ENCODE assay signal across 17 mouse cellular contexts in the genomic region with DNA sequence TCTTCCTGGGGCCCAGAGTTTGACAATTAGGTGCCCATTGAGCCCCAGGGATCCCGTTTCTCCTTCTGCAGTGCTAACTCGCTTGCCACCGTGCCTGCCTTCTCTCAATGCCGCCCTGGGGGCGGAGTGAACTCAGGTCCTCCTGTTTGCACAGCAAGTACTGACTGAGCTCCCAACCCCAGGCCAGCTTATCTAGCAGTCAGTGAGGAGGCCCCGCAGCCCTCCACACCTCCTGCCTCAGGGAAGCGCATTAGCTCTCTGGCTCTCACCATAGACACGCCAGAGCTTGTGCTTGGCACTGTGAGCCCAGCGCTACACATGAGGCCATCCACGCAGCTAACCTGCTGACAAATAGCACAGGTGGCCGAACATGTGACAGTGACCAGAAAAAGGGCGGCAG. TPM values are rescaled to one million over a fixed set of nuclear protein-coding genes. Genes with fewer than 3 reads are reported as not detected.
DNase-seq lines count a peak whose midpoint lies in the region; ATAC-seq and TF ChIP-seq lines count a peak whose summit lies in the region.
"Had no signal": no experiment of that assay in that cellular context is flagged by ENCODE, and none has a peak within 500 bp of the region (broad histone marks: within the 10 kb centered on the region; RNA-seq: fewer than 3 reads in every experiment).

No protein-coding gene starts in this region.

- peak; percentile 25; the same call in 1 of the 2 replicates for ATAC-seq in lung, embryonic 14.5 days (ENCODE audit: insufficient read depth)
- no peak for ATAC-seq in embryonic facial prominence, embryonic 11.5 days (replicated peaks; ENCODE audit: insufficient number of reproducible peaks, low FRiP score, low TSS enrichment, low read depth)
- ATAC-seq in intestine, embryonic 15.5 days = peak; percentile 68
- ATAC-seq in megakaryocyte-erythroid progenitor cell, adult 5-6 weeks (replicated peaks; ENCODE audit: low FRiP score, low TSS enrichment, poor library complexity, severe bottlenecking) = 0 out of 2 replicates have a peak, but pooled peaks have one; percentile 34
- ATAC-seq in midbrain, embryonic 14.5 days (ENCODE audit: low FRiP score, low TSS enrichment) = no peak
- ATAC-seq: activated CD4-positive, CD25-positive, alpha-beta regulatory T cell, adult 4 months; CD4-positive, CD25-positive, alpha-beta regulatory T cell, adult 4 months; forebrain, embryonic 16.5 days; hindbrain, embryonic 16.5 days had no signal

- H3K27me3 ChIP-seq in lung, embryonic 14.5 days (ENCODE audit: insufficient read depth, low read length) = no peaks in the 10 kb centered on the region
- H3K27me3 ChIP-seq in embryonic facial prominence, embryonic 11.5 days (ENCODE audit: control insufficient read depth, insufficient read depth, low read length) = no peaks in the 10 kb centered on the region
- no peaks in the 10 kb centered on the region for H3K27me3 ChIP-seq in intestine, embryonic 15.5 days (replicated peaks)
- H3K27me3 ChIP-seq in midbrain, embryonic 14.5 days (ENCODE audit: control insufficient read depth, insufficient read depth, low read length) = no peaks in the 10 kb centered on the region

- no peak overlapping the region for H3K4me3 ChIP-seq in lung, embryonic 14.5 days (ENCODE audit: low read depth, low read length)
- no peak overlapping the region for H3K4me3 ChIP-seq in embryonic facial prominence, embryonic 11.5 days (ENCODE audit: low read depth, low read length)
- no peak overlapping the region for H3K4me3 ChIP-seq in intestine, embryonic 15.5 days (replicated peaks)
- H3K4me3 ChIP-seq in midbrain, embryonic 14.5 days (replicated peaks; ENCODE audit: low read depth, low read length) = no peak overlapping the region
- H3K4me3 ChIP-seq: neural tube, embryonic 15.5 days had no signal

- DNase-seq in lung, embryonic 14.5 days = peak; percentile 57
- no peak for DNase-seq in lung, postnatal 25 days (ENCODE audit: low spot score)
- peak; percentile 16 for DNase-seq in embryonic facial prominence, embryonic 11.5 days (ENCODE audit: low spot score)
- DNase-seq in midbrain, embryonic 14.5 days = no peak
- no peak for DNase-seq in right cerebral cortex, adult 2 months (ENCODE audit: low spot score in 2 of 2)
- DNase-seq: adrenal gland, postnatal 36 days; kidney, postnatal 10 days; layer of hippocampus, postnatal 36 days; thymus, adult 2 months had no signal

- no peak overlapping the region for H3K4me2 ChIP-seq in lung, embryonic 14.5 days
- no peak overlapping the region for H3K4me2 ChIP-seq in embryonic facial prominence, embryonic 11.5 days (ENCODE audit: low read depth, low read length)
- no peak overlapping the region; the same call in 1 of the 2 replicates for H3K4me2 ChIP-seq in intestine, embryonic 15.5 days (replicated peaks)
- H3K4me2 ChIP-seq in midbrain, embryonic 14.5 days (ENCODE audit: low read length) = no peak overlapping the region
- H3K4me2 ChIP-seq: neural tube, embryonic 15.5 days had no signal

- H3K4me1 ChIP-seq in lung, embryonic 14.5 days (ENCODE audit: insufficient read depth) = peaks cover 16% of the 10 kb centered on the region
- H3K4me1 ChIP-seq in embryonic facial prominence, embryonic 11.5 days (ENCODE audit: control insufficient read depth, insufficient read depth, low read length) = no peaks in the 10 kb centered on the region; the same call in 1 of the 2 replicates
- peaks cover 39% of the 10 kb centered on the region for H3K4me1 ChIP-seq in intestine, embryonic 15.5 days (replicated peaks)
- H3K4me1 ChIP-seq in midbrain, embryonic 14.5 days (ENCODE audit: control insufficient read depth, insufficient read depth, low read length) = no peaks in the 10 kb centered on the region

- TF ChIP-seq CTCF in lung, embryonic 14.5 days (IDR thresholded peaks at IDR 0.05; ENCODE audit: low read depth) = no peak

- no peaks in the 10 kb centered on the region for H3K9me3 ChIP-seq in lung, embryonic 14.5 days (ENCODE audit: low read depth, low read length)
- no peaks in the 10 kb centered on the region for H3K9me3 ChIP-seq in embryonic facial prominence, embryonic 11.5 days (replicated peaks; ENCODE audit: control insufficient read depth, low read length)
- no peaks in the 10 kb centered on the region for H3K9me3 ChIP-seq in intestine, embryonic 15.5 days
- H3K9me3 ChIP-seq in midbrain, embryonic 14.5 days (ENCODE audit: control insufficient read depth, low read length) = no peaks in the 10 kb centered on the region
- H3K9me3 ChIP-seq: neural tube, embryonic 15.5 days had no signal

- H3K36me3 ChIP-seq in lung, embryonic 14.5 days (ENCODE audit: insufficient read depth) = no peaks in the 10 kb centered on the region
- no peaks in the 10 kb centered on the region for H3K36me3 ChIP-seq in embryonic facial prominence, embryonic 11.5 days (replicated peaks; ENCODE audit: control insufficient read depth, insufficient read depth, low read depth, low read length)
- H3K36me3 ChIP-seq in intestine, embryonic 15.5 days = no peaks in the 10 kb centered on the region
- no peaks in the 10 kb centered on the region for H3K36me3 ChIP-seq in midbrain, embryonic 14.5 days (ENCODE audit: control insufficient read depth, insufficient read depth, low read length)
- H3K36me3 ChIP-seq: neural tube, embryonic 15.5 days had no signal

- no peak overlapping the region for H3K9ac ChIP-seq in lung, embryonic 14.5 days
- H3K9ac ChIP-seq in embryonic facial prominence, embryonic 11.5 days (replicated peaks; ENCODE audit: low read length) = no peak overlapping the region
- H3K9ac ChIP-seq in intestine, embryonic 15.5 days = no peak overlapping the region
- no peak overlapping the region for H3K9ac ChIP-seq in midbrain, embryonic 14.5 days (replicated peaks; ENCODE audit: low read length)
- H3K9ac ChIP-seq: neural tube, embryonic 15.5 days had no signal

- no peak overlapping the region for H3K27ac ChIP-seq in lung, embryonic 14.5 days (ENCODE audit: low read depth)
- H3K27ac ChIP-seq in embryonic facial prominence, embryonic 11.5 days (replicated peaks; ENCODE audit: low read depth, low read length) = no peak overlapping the region
- H3K27ac ChIP-seq in intestine, embryonic 15.5 days = peak overlapping the region; percentile 60; the same call in 1 of the 2 replicates
- no peak overlapping the region for H3K27ac ChIP-seq in midbrain, embryonic 14.5 days (replicated peaks; ENCODE audit: low read depth, low read length)
- H3K27ac ChIP-seq: neural tube, embryonic 15.5 days had no signal

- 38% methylated on average over 12 of the region's 12 CpGs for WGBS in lung, embryonic 14.5 days
- 58% methylated on average over 12 of the region's 12 CpGs for WGBS in embryonic facial prominence, embryonic 11.5 days
- WGBS in intestine, embryonic 15.5 days = 42% methylated on average over 12 of the region's 12 CpGs
- 69% methylated on average over 12 of the region's 12 CpGs for WGBS in midbrain, embryonic 14.5 days

RNA-seq across cellular contexts. Expression of gene Ripor3, which starts 22.8 kb away (rescaled TPM):
- 2.0 and 2.2 TPM in 2 replicates for polyA plus RNA-seq in lung, embryonic 14.5 days (2014; fragmentation: Nextera tagmentation; extraction: Ambion mirVana)
- 0.69 and 0.77 TPM in 2 replicates for polyA plus RNA-seq in embryonic facial prominence, embryonic 11.5 days (2014; fragmentation: Nextera tagmentation; extraction: Ambion mirVana)
- 3.7 and 4.2 TPM in 2 replicates for polyA plus RNA-seq in intestine, embryonic 15.5 days (2015; fragmentation: Nextera tagmentation; extraction: Ambion mirVana)
- total RNA-seq in megakaryocyte-erythroid progenitor cell, adult 5-6 weeks (2014; fragmentation: Nextera tagmentation) = not detected in 2 replicates
- 0.42 TPM in 1 of 2 replicates, not detected in the other for total RNA-seq in megakaryocyte-erythroid progenitor cell, adult 5-6 weeks (2017)
- 0.22 TPM in 1 of 2 replicates, not detected in the other for polyA plus RNA-seq in midbrain, embryonic 14.5 days (2014; fragmentation: Nextera tagmentation; extraction: Ambion mirVana)
- total RNA-seq: monocyte, adult 5-6 weeks had no signal

RNA-seq across cellular contexts. Expression of gene Ptpn1, which starts 55.8 kb away (rescaled TPM):
- 59.3 and 61.3 TPM in 2 replicates for polyA plus RNA-seq in lung, embryonic 14.5 days (2014; fragmentation: Nextera tagmentation; extraction: Ambion mirVana)
- polyA plus RNA-seq in embryonic facial prominence, embryonic 11.5 days (2014; fragmentation: Nextera tagmentation; extraction: Ambion mirVana) = 56.6 and 60.4 TPM in 2 replicates
- polyA plus RNA-seq in intestine, embryonic 15.5 days (2015; fragmentation: Nextera tagmentation; extraction: Ambion mirVana) = 41.1 and 54.2 TPM in 2 replicates
- 24.3 and 29.1 TPM in 2 replicates for total RNA-seq in megakaryocyte-erythroid progenitor cell, adult 5-6 weeks (2014; fragmentation: Nextera tagmentation)
- 31.9 and 56.4 TPM in 2 replicates for total RNA-seq in megakaryocyte-erythroid progenitor cell, adult 5-6 weeks (2017)
- 53.1 and 81.9 TPM in 2 replicates for polyA plus RNA-seq in midbrain, embryonic 14.5 days (2014; fragmentation: Nextera tagmentation; extraction: Ambion mirVana)

Comparison
In these comparisons a context has a peak if more than half of its experiments do, and no peak if none do; other contexts are left out.
1. DNase-seq: peak in lung, embryonic 14.5 days (single experiment) and embryonic facial prominence, embryonic 11.5 days (single experiment); none in lung, postnatal 25 days (single experiment), midbrain, embryonic 14.5 days (single experiment) and right cerebral cortex, adult 2 months (0 of 2).
2. ATAC-seq: peak in lung, embryonic 14.5 days (single experiment), intestine, embryonic 15.5 days (single experiment) and megakaryocyte-erythroid progenitor cell, adult 5-6 weeks (single experiment); none in embryonic facial prominence, embryonic 11.5 days (single experiment) and midbrain, embryonic 14.5 days (single experiment).